Mouse (Mus musculus): Measurements from ENCODE around the gene Ugt2b34. TPM values are rescaled to one million over a fixed set of nuclear protein-coding genes. Genes with fewer than 3 reads are reported as not detected.
"Not testable (repeated sequence)": the region's sequence is repeated elsewhere in the genome, so short reads cannot be mapped to it uniquely, and the experiment has no call there.

Gene Ugt2b34
- polyA plus RNA-seq, 1 experiment = not detected

GRCm38 (mm10) chr5:86871877-86872276, 34.9 kb downstream of the Ugt2b34 start:
- no peak for TF ChIP-seq GATA1 (IDR thresholded peaks at IDR 0.05; ENCODE audit: borderline replicate concordance, low read length)
- no peak for TF ChIP-seq FLI1 (IDR thresholded peaks at IDR 0.05; ENCODE audit: low read length)
- Histone ChIP-seq H3K36me3 (replicated peaks; ENCODE audit: low read length) (no peaks in the 10 kb centered on the region), H3K27me3 (replicated peaks) (no peaks in the 10 kb centered on the region), H3K4me1 (no peaks in the 10 kb centered on the region), H3K9me3 (peaks cover 6% of the 10 kb centered on the region), H3K4me3 (replicated peaks) (no peak overlapping the region)

DNA sequence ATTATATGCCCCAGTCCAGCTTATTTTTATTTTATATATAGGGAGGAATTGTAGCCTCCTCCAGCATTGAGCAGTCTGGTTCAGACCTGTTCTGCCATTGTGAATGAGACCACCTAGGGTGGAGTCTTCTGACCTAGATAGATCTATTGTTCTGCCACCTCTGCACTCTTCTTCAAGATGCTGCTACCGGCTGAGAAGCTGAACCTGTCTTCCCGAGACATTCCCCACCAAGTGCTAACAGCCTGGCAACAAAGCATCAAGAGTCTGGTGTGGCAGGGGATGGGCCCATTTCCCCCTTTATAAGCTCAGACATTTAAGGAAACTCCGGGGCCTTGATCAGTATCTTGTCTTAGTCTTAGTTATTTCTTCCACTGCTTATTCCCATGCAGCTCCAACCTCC, 48.4 kb downstream of the Ugt2b34 start:
- no peaks in the 10 kb centered on the region for H3K4me1 ChIP-seq
- H3K27me3 ChIP-seq (replicated peaks) = no peaks in the 10 kb centered on the region
- TF ChIP-seq FLI1 (IDR thresholded peaks at IDR 0.05; ENCODE audit: low read length) (no peak), GATA1 (IDR thresholded peaks at IDR 0.05; ENCODE audit: borderline replicate concordance, low read length) (no peak)
- no peak overlapping the region for H3K4me3 ChIP-seq (replicated peaks)
- no peaks in the 10 kb centered on the region for H3K9me3 ChIP-seq
- no peaks in the 10 kb centered on the region for H3K36me3 ChIP-seq (replicated peaks; ENCODE audit: low read length)

DNA sequence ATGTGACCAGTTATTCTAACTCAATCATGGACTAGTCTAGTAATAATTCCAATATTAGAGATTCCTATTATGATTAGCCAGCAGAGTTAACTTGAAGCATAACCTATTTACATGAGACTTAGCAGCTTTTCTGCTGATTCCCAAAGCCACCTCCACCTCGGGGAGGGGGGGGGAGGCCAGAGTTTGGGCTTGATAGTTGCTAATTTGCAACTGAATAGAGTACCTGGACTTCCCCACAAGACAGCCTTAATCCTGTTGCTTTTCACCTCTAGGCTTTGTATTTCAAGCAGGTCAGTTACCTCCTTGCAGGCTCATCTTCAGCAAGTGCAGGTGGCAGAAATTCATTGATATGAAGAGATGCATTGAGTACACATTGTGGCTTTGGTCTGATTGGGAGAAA, 49.1 kb downstream of the Ugt2b34 start:
- no peak overlapping the region for H3K4me3 ChIP-seq (replicated peaks)
- TF ChIP-seq FLI1 (IDR thresholded peaks at IDR 0.05; ENCODE audit: low read length) = no peak
- TF ChIP-seq GATA1 (IDR thresholded peaks at IDR 0.05; ENCODE audit: borderline replicate concordance, low read length) = no peak
- H3K27me3 ChIP-seq (replicated peaks) = no peaks in the 10 kb centered on the region
- no peaks in the 10 kb centered on the region for H3K9me3 ChIP-seq
- H3K36me3 ChIP-seq (replicated peaks; ENCODE audit: low read length) = no peaks in the 10 kb centered on the region
- no peaks in the 10 kb centered on the region for H3K4me1 ChIP-seq

- H3K27me3 ChIP-seq (replicated peaks); H3K36me3 ChIP-seq (replicated peaks; ENCODE audit: low read length); H3K9me3 ChIP-seq; H3K4me1 ChIP-seq; H3K4me3 ChIP-seq (replicated peaks): not testable (repeated sequence)
These were observed 50.2 kb downstream of the Ugt2b34 start for GRCm38 (mm10) chr5:86856505-86856904.

GRCm38 (mm10) chr5:86851658-86852057, 55.1 kb downstream of the Ugt2b34 start:
- no peaks in the 10 kb centered on the region for H3K4me1 ChIP-seq
- TF ChIP-seq FLI1 (IDR thresholded peaks at IDR 0.05; ENCODE audit: low read length) = no peak
- TF ChIP-seq GATA1 (IDR thresholded peaks at IDR 0.05; ENCODE audit: borderline replicate concordance, low read length) = no peak

DNA sequence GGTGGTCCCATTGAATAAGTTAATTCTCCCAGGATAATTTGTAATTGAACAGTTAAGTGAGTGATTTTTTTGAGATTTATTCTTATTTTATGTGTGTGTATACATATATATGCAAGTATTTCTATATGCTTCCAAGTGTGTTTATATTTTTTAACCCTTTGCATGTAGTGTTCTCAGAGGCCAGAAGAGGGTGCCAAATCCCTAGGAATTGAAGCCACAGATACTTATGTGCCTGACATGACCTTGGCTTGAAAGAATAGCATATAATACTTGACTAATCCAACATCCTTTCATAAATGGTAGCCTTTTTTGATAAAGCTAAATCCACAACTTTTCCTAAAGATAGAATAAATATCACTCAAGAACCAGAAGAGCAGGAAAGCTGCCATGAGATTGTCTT, 56.6 kb downstream of the Ugt2b34 start:
- TF ChIP-seq GATA1 (IDR thresholded peaks at IDR 0.05; ENCODE audit: borderline replicate concordance, low read length) (no peak), FLI1 (IDR thresholded peaks at IDR 0.05; ENCODE audit: low read length) (no peak)
- Histone ChIP-seq H3K36me3 (replicated peaks; ENCODE audit: low read length) (no peaks in the 10 kb centered on the region), H3K27me3 (replicated peaks) (no peaks in the 10 kb centered on the region), H3K9me3 (no peaks in the 10 kb centered on the region), H3K4me1 (no peaks in the 10 kb centered on the region), H3K4me3 (replicated peaks) (no peak overlapping the region)

More at GRCm38 (mm10) chr5:86851658-86852057, 55.1 kb downstream of the Ugt2b34 start:
- Histone ChIP-seq H3K27me3 (replicated peaks) (no peaks in the 10 kb centered on the region), H3K9me3 (no peaks in the 10 kb centered on the region), H3K4me3 (replicated peaks) (no peak overlapping the region), H3K36me3 (replicated peaks; ENCODE audit: low read length) (no peaks in the 10 kb centered on the region)

DNA sequence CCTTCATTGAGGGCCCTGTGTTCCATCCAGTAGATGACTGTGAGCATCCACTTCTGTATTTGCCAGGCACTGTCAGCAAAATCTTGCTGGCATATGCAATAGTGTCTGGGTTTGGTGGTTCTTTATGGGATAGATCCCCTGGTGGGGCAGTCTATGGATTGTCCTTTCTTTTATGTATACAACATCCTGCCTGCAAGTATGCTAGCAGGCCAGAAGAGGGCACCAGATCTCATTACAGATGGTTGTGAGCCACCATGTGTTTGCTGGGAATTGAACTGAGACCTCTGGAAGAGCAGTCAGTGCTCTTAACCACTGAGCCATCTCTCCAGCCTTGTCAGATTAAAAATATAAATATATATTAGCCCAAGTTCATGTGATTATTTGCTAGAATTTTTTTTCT, 65.5 kb downstream of the Ugt2b34 start:
- H3K4me3 ChIP-seq (replicated peaks); H3K27me3 ChIP-seq (replicated peaks); H3K4me1 ChIP-seq; H3K9me3 ChIP-seq; H3K36me3 ChIP-seq (replicated peaks; ENCODE audit: low read length): not testable (repeated sequence)

- H3K9me3 ChIP-seq = peaks cover 4% of the 10 kb centered on the region
- peaks cover 19% of the 10 kb centered on the region for H3K36me3 ChIP-seq (replicated peaks; ENCODE audit: low read length)
- H3K4me1 ChIP-seq = no peaks in the 10 kb centered on the region
- no peaks in the 10 kb centered on the region for H3K27me3 ChIP-seq (replicated peaks)
- no peak for TF ChIP-seq GATA1 (IDR thresholded peaks at IDR 0.05; ENCODE audit: borderline replicate concordance, low read length)
- TF ChIP-seq FLI1 (IDR thresholded peaks at IDR 0.05; ENCODE audit: low read length) = no peak
- no peak overlapping the region for H3K4me3 ChIP-seq (replicated peaks)
These were observed 66.5 kb downstream of the Ugt2b34 start for GRCm38 (mm10) chr5:86840207-86840606.

Other genes with a start within 250 kb of the Ugt2b34 start
- not detected in 2 replicates for gene Tmprss11b, start 230.6 kb downstream of the Ugt2b34 start, polyA plus RNA-seq (2012; ENCODE audit: insufficient read depth, low replicate concordance)
- gene Tmprss11e, start 161.1 kb downstream of the Ugt2b34 start, polyA plus RNA-seq (2012; ENCODE audit: insufficient read depth, low replicate concordance) = not detected in 2 replicates
- gene Ythdc1, start 102.7 kb downstream of the Ugt2b34 start, polyA plus RNA-seq (2012; ENCODE audit: insufficient read depth, low replicate concordance) = 5.4 and 12.6 TPM in 2 replicates
- not detected in 2 replicates for gene Ugt2b1, start 19.6 kb upstream of the Ugt2b34 start, polyA plus RNA-seq (2012; ENCODE audit: insufficient read depth, low replicate concordance)
- gene Ugt2b35, start 93.9 kb upstream of the Ugt2b34 start, polyA plus RNA-seq (2012; ENCODE audit: insufficient read depth, low replicate concordance) = not detected in 2 replicates
- gene Ugt2b36, start 185.6 kb upstream of the Ugt2b34 start, polyA plus RNA-seq (2012; ENCODE audit: insufficient read depth, low replicate concordance) = not detected in 2 replicates
- not detected in 2 replicates for gene Ugt2b5, start 233.4 kb upstream of the Ugt2b34 start, polyA plus RNA-seq (2012; ENCODE audit: insufficient read depth, low replicate concordance)